Mouse (Mus musculus) embryonic facial prominence, embryonic 11.5 days (tissue): ENCODE measurements at regions not wholly inside any gene's neighbourhood (a gene's known extent, or its start where the extent isn't known, plus 50 kb on each side); places are given as distances from the start of the nearest gene placed in this dataset.
A peak's percentile ranks its signal among the peaks of the same experiment; 100 is the strongest.

Experiments
- ATAC-seq: fragments of 200-750 bp; cut with Nextera tagmentation; replicated peaks from 2 replicates; pipeline ENCODE4 v1.8.0; 2017; ENCODE audit warnings: low read depth; ENCODE audit not compliant: insufficient number of reproducible peaks, low FRiP score, low TSS enrichment
- DNase-seq: peaks from one replicate; pipeline ENCODE4 v3.0.0-alpha.2; 2015; ENCODE audit warnings: low spot score
- H3K27ac ChIP-seq: fragments of 300-500 bp; sonication (generic); replicated peaks from 2 replicates; pipeline ENCODE4 v1.5.1; 2014; ENCODE audit warnings: mild to moderate bottlenecking, low read depth, low read length, control low read depth
- H3K27me3 ChIP-seq: fragments of 300-500 bp; sonication (generic); 2 replicates; pipeline ENCODE4 v1.6.1; 2014; ENCODE audit warnings: mild to moderate bottlenecking, low read length, moderate library complexity, mixed read lengths; ENCODE audit not compliant: control insufficient read depth, insufficient read depth
- H3K36me3 ChIP-seq: fragments of 300-500 bp; sonication (generic); replicated peaks from 2 replicates; pipeline ENCODE4 v1.6.1; 2014; ENCODE audit warnings: low read depth, mild to moderate bottlenecking, low read length, moderate library complexity, mixed read lengths; ENCODE audit not compliant: control insufficient read depth, insufficient read depth
- H3K4me1 ChIP-seq: fragments of 300-500 bp; sonication (generic); 2 replicates; pipeline ENCODE4 v1.6.1; 2014; ENCODE audit warnings: low read length, mixed read lengths; ENCODE audit not compliant: control insufficient read depth, insufficient read depth
- H3K4me2 ChIP-seq: fragments of 300-500 bp; sonication (generic); 2 replicates; pipeline ENCODE4 v1.6.1; 2014; ENCODE audit warnings: low read depth, mild to moderate bottlenecking, control low read depth, low read length, moderate library complexity
- H3K4me3 ChIP-seq: fragments of 300-500 bp; sonication (generic); 2 replicates; pipeline ENCODE4 v1.5.1; 2014; ENCODE audit warnings: low read depth, low read length, control low read depth
- H3K9ac ChIP-seq: fragments of 300-500 bp; sonication (generic); replicated peaks from 2 replicates; pipeline ENCODE4 v1.6.1; 2014; ENCODE audit warnings: mild to moderate bottlenecking, control low read depth, low read length
- H3K9me3 ChIP-seq: fragments of 300-500 bp; sonication (generic); replicated peaks from 2 replicates; pipeline ENCODE4 v1.6.1; 2016; ENCODE audit warnings: mild to moderate bottlenecking, low read length, inconsistent platforms, mixed read lengths; ENCODE audit not compliant: control insufficient read depth
- WGBS: fragments of 180-500 bp; shearing (Covaris S2); extraction: QIAGEN DNeasy Blood & Tissue Kit; methylation state at CpG from one replicate; pipeline ENCODE4 v1.1.7; 2014; 5-methylcytosine and 5-hydroxymethylcytosine counted together

- Histone ChIP-seq H3K4me1 (no peaks in the 10 kb centered on the region), H3K4me3 (no peak overlapping the region), H3K27ac (no peak overlapping the region), H3K36me3 (no peaks in the 10 kb centered on the region), H3K27me3 (no peaks in the 10 kb centered on the region), H3K9ac (no peak overlapping the region), H3K9me3 (no peaks in the 10 kb centered on the region), H3K4me2 (no peak overlapping the region)
- WGBS: 81% methylated on average over 4 of the region's 4 CpGs
- DNase-seq (no peak), ATAC-seq (no peak)
Measured at GRCm38 (mm10) chr1:47104055-47104454, 211.4 kb upstream of the Slc39a10 start.

GRCm38 (mm10) chr1:47103321-47103988 is 210.8 kb upstream of the Slc39a10 start:
- no peak for DNase-seq
- no peak overlapping the region for H3K9ac ChIP-seq

DNA sequence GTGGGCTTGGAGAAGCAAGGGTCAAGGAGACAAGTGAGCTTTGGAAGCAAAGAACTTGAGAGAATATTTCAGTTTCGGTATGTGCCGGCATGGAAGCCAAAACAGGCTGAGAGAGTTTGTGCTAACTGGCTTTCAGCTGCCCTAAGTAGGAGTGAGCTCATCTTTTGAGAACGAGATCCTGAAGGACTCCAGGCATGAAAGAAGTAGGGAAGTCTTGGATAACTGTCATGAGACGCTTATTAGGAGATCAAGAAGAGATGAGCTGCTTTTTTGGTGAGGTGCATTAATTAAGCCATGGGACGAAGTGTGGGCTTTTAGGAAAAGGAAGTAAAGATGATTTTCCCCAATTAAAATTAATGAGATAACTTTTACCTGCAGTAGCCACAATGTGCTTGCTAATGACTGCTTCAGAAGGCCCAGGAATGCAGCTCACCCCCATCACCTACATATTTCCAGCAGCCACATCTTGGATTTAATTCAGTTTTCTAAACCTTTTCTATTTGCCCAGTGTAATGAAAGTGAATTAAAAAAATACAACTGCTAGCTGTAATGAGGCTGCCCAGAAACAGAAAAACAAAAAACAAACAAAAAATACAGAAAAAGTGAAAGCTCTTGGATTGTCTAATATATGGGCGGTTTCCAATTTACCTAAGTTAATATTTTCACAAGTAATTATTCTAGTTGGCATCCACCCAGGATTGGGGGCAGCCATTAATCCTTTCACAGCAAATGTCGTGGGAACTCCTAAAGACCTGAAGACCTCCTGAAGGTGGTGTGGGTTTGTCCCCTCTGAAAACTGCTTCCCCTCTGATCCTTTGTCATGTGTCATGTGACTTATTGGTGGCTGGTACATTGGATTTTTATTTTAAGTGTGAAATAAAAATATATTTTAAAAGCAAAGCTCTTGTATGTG is 204.7 kb upstream of the Slc39a10 start:
- H3K4me1 ChIP-seq: no peaks in the 10 kb centered on the region
- ATAC-seq: no peak
- H3K36me3 ChIP-seq: no peaks in the 10 kb centered on the region
- H3K27ac ChIP-seq: no peak overlapping the region
- WGBS: 79% methylated on average over 7 of the region's 7 CpGs
- no peak overlapping the region for H3K4me2 ChIP-seq
- no peaks in the 10 kb centered on the region for H3K27me3 ChIP-seq
- H3K9me3 ChIP-seq: no peaks in the 10 kb centered on the region
- no peak overlapping the region for H3K9ac ChIP-seq
- H3K4me3 ChIP-seq: no peak overlapping the region
- DNase-seq: no peak

More at GRCm38 (mm10) chr1:47103321-47103988, 210.8 kb upstream of the Slc39a10 start:
- Histone ChIP-seq H3K27me3 (no peaks in the 10 kb centered on the region), H3K4me3 (no peak overlapping the region), H3K4me1 (no peaks in the 10 kb centered on the region), H3K9me3 (no peaks in the 10 kb centered on the region), H3K27ac (no peak overlapping the region), H3K36me3 (no peaks in the 10 kb centered on the region), H3K4me2 (no peak overlapping the region)
- 76% methylated on average over 6 of the region's 6 CpGs for WGBS
- ATAC-seq: no peak

GRCm38 (mm10) chr1:47094498-47094897 is 201.8 kb upstream of the Slc39a10 start:
- WGBS: 24% methylated on average over 3 of the region's 3 CpGs
- H3K27ac ChIP-seq: no peak overlapping the region
- ATAC-seq: no peak

GRCm38 (mm10) chr1:47093289-47093947 is 200.8 kb upstream of the Slc39a10 start:
- 51% methylated on average over 6 of the region's 6 CpGs for WGBS

More at GRCm38 (mm10) chr1:47094498-47094897, 201.8 kb upstream of the Slc39a10 start:
- H3K27me3 ChIP-seq: no peaks in the 10 kb centered on the region
- DNase-seq: no peak
- no peaks in the 10 kb centered on the region for H3K9me3 ChIP-seq
- H3K4me1 ChIP-seq: no peaks in the 10 kb centered on the region
- no peak overlapping the region for H3K9ac ChIP-seq
- H3K4me2 ChIP-seq: no peak overlapping the region
- H3K36me3 ChIP-seq: no peaks in the 10 kb centered on the region
- no peak overlapping the region for H3K4me3 ChIP-seq

GRCm38 (mm10) chr1:47076423-47076822 is 183.8 kb upstream of the Slc39a10 start:
- H3K9me3 ChIP-seq: no peaks in the 10 kb centered on the region
- no peak overlapping the region for H3K4me2 ChIP-seq
- ATAC-seq (no peak), DNase-seq (no peak)
- no peaks in the 10 kb centered on the region for H3K36me3 ChIP-seq
- 86% methylated on average over 7 of the region's 7 CpGs for WGBS
- H3K27ac ChIP-seq: no peak overlapping the region
- no peaks in the 10 kb centered on the region for H3K4me1 ChIP-seq
- H3K9ac ChIP-seq: no peak overlapping the region
- no peaks in the 10 kb centered on the region for H3K27me3 ChIP-seq
- H3K4me3 ChIP-seq: no peak overlapping the region

More at GRCm38 (mm10) chr1:47093289-47093947, 200.8 kb upstream of the Slc39a10 start:
- Histone ChIP-seq H3K27me3 (no peaks in the 10 kb centered on the region), H3K27ac (no peak overlapping the region), H3K4me1 (no peaks in the 10 kb centered on the region), H3K9me3 (no peaks in the 10 kb centered on the region), H3K4me3 (no peak overlapping the region), H3K36me3 (no peaks in the 10 kb centered on the region), H3K9ac (no peak overlapping the region), H3K4me2 (no peak overlapping the region)
- DNase-seq (peak; percentile 1), ATAC-seq (no peak)

- no peaks in the 10 kb centered on the region for H3K4me1 ChIP-seq
- no peak for ATAC-seq
- WGBS: 82% methylated on average over 1 of the region's 1 CpGs
Measured at GRCm38 (mm10) chr1:47058149-47058548, 165.5 kb upstream of the Slc39a10 start.

More at GRCm38 (mm10) chr1:47058149-47058548, 165.5 kb upstream of the Slc39a10 start:
- no peak overlapping the region for H3K4me2 ChIP-seq
- no peaks in the 10 kb centered on the region for H3K36me3 ChIP-seq
- no peak overlapping the region for H3K27ac ChIP-seq
- no peak overlapping the region for H3K4me3 ChIP-seq
- H3K9me3 ChIP-seq: no peaks in the 10 kb centered on the region
- no peak overlapping the region for H3K9ac ChIP-seq
- H3K27me3 ChIP-seq: no peaks in the 10 kb centered on the region
- DNase-seq: no peak
